Mouse (Mus musculus): ENCODE data around the gene Sycp2. TPM values are rescaled to one million over a fixed set of nuclear protein-coding genes. Genes with fewer than 3 reads are reported as not detected.

Sycp2 gene
- total RNA-seq, 2 experiments from 2014 or later = 0.98 to 1.0 TPM

- H3K4me3 ChIP-seq = no peak overlapping the region
- no peak for DNase-seq (ENCODE audit: low spot score in 2 of 2)
- TF ChIP-seq CTCF (conservative IDR thresholded peaks at IDR 0.05) = no peak
- H3K27ac ChIP-seq = no peak overlapping the region
Observed at GRCm38 (mm10) chr2:178316281-178316680, 91.2 kb downstream of the Sycp2 start.

GRCm38 (mm10) chr2:178313539-178313938 lies 93.9 kb downstream of the Sycp2 start:
- TF ChIP-seq CTCF (conservative IDR thresholded peaks at IDR 0.05) = no peak
- H3K27ac ChIP-seq = no peak overlapping the region
- no peak for DNase-seq (ENCODE audit: low spot score in 2 of 2)
- H3K4me3 ChIP-seq = no peak overlapping the region

- no peak overlapping the region for H3K4me3 ChIP-seq
- peak overlapping the region; percentile 72; the same call in 1 of the 2 replicates for H3K27ac ChIP-seq
- DNase-seq (ENCODE audit: low spot score in 2 of 2) = no peak
- TF ChIP-seq CTCF (conservative IDR thresholded peaks at IDR 0.05) = no peak
Observed at GRCm38 (mm10) chr2:178304669-178305068, 102.8 kb downstream of the Sycp2 start.

DNA sequence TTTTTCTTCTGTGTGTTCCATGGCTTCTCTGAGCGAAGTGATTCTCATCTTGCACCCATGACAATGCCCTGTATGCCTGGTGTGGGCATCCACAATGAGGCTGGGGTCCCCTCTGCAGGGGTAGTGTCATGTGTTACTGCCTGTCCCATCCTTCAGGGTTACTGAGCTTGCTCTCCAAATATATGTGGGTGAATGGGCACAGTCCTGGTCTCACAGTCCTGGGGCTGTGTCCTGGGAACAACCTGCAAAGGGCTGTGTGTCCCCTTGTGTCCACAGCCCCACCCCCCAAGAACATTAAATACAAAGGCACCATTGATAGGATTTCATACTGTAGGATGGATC lies 103.3 kb downstream of the Sycp2 start:
- peak overlapping the region; percentile 72 for H3K27ac ChIP-seq
- H3K4me3 ChIP-seq = no peak overlapping the region
- TF ChIP-seq CTCF (conservative IDR thresholded peaks at IDR 0.05) = no peak
- DNase-seq (ENCODE audit: low spot score in 2 of 2) = no peak

DNA sequence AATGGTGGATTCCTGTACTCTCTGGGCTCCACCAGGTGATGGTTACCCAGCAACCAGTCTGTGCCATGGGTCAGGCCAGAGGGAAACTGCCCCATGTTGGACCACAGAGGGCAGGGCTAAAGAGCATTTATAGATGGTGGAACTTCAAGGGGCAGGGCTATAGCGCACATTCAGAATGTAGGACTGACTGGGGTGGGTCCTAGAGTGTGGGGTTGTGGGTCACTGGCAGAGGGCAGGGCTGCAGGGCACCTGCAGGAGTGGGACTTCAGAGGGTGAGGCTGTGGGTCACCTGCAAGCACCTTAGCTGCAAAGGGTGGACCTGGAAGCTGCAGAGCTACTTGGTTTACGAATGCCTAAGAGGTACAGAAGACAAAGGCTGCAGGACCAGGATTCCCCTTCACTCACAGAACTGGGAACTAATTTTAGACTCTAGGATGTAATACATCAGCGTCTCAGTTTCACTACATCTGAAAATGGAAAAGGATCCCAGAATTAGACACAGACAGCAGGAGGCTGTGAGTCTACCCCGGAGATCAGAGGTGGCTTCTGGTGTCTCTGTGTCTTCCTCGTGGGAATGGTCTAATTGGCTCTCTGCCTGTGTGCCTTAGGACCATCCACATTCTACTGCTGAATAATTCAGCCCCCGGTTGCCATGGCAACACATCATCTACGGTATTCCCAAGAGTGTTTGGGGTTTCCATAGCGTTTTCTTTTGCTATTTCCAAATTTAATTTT lies 103.9 kb downstream of the Sycp2 start:
- peak overlapping the region; percentile 72 for H3K27ac ChIP-seq
- H3K4me3 ChIP-seq = no peak overlapping the region
- DNase-seq (ENCODE audit: low spot score in 2 of 2) = peak in 1 of 2 experiments; percentile 36
- TF ChIP-seq CTCF (conservative IDR thresholded peaks at IDR 0.05) = no peak

Other genes with a start within 250 kb of the Sycp2 start
- 1 to 10 TPM; 5.1 to 6.1 TPM for gene Ppp1r3d, start 6.8 kb upstream of the Sycp2 start, total RNA-seq (2021)
- 10 to 100 TPM; 44.5 TPM for gene Fam217b, start 6.8 kb upstream of the Sycp2 start, total RNA-seq (2021)
- under 1 TPM in 1 of 2 experiments, not detected in 1; 0.38 TPM for gene Cdh26, start 22.8 kb upstream of the Sycp2 start, total RNA-seq (2021)

All from layer of hippocampus, adult 2 months (tissue).